Mouse (Mus musculus) limb, embryonic 10.5 days (tissue): ENCODE data around the gene Syn3. TPM values are rescaled to one million over a fixed set of nuclear protein-coding genes. Genes with fewer than 3 reads are reported as not detected.

Source experiments
- DNase-seq: peaks from one replicate; pipeline ENCODE4 v3.0.0-alpha.2; 2017; ENCODE audit warnings: low spot score
- H3K27ac ChIP-seq: fragments of 300-500 bp; sonication (generic); 2 replicates; pipeline ENCODE4 v1.5.1; 2016; ENCODE audit warnings: mild to moderate bottlenecking
- H3K27me3 ChIP-seq: fragments of 300-500 bp; sonication (generic); 2 replicates; pipeline ENCODE4 v1.6.1; 2016; ENCODE audit warnings: low read depth, mild to moderate bottlenecking; ENCODE audit not compliant: poor library complexity, severe bottlenecking
- H3K36me3 ChIP-seq: fragments of 300-500 bp; sonication (generic); 2 replicates; pipeline ENCODE4 v1.6.1; 2016; ENCODE audit warnings: mild to moderate bottlenecking, moderate library complexity
- H3K4me1 ChIP-seq: fragments of 300-500 bp; sonication (generic); 2 replicates; pipeline ENCODE4 v1.6.1; 2016
- H3K4me3 ChIP-seq: fragments of 300-500 bp; sonication (generic); 2 replicates; pipeline ENCODE4 v1.5.1; 2016; ENCODE audit warnings: mild to moderate bottlenecking, moderate library complexity
- H3K9me3 ChIP-seq: fragments of 300-500 bp; sonication (generic); replicated peaks from 2 replicates; pipeline ENCODE4 v1.6.1; 2016; ENCODE audit warnings: mild to moderate bottlenecking
- WGBS: fragments of 180-500 bp; shearing (Covaris S2); methylation state at CpG from one replicate; pipeline ENCODE4 v1.1.7; 2016; 5-methylcytosine and 5-hydroxymethylcytosine counted together
- polyA plus RNA-seq: library from polyadenylated mRNA; unstranded; fragments of >200 nt; fragmentation: Nextera tagmentation; extraction: Ambion mirVana; gene quantifications from 2 replicates; pipeline ENCODE4 v1.2.1, GENCODE M21; 2016

Gene Syn3
- polyA plus RNA-seq, 1 experiment from 2014 or later, result 3.6 TPM

GRCm38 (mm10) chr10:86203175-86203574 is 295.5 kb downstream of the Syn3 start:
- Histone ChIP-seq H3K4me1 (no peaks in the 10 kb centered on the region), H3K27me3 (no peaks in the 10 kb centered on the region), H3K36me3 (no peaks in the 10 kb centered on the region), H3K27ac (no peak overlapping the region), H3K9me3 (no peaks in the 10 kb centered on the region), H3K4me3 (no peak overlapping the region)
- no peak for DNase-seq
- WGBS, result 90% methylated on average over 6 of the region's 6 CpGs

DNA sequence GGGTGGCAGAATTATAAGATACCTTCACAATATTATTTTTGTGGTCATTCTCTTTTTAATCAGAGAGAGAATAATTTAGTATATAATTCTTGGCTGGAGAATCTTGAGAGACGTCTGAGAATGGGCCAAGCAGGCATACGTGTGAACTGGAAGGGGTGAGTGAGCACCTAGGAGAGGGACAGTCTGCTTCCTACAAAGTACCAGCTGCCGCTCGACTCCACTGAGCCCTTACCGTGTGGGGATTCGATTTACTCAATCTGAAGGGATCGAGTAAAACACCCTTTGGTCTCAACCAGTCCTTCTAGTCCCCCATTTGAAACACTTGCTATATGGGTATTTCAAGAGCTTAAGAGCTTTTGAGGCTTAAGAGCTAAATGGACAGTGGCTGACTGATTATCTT is 296.9 kb downstream of the Syn3 start:
- H3K4me3 ChIP-seq, result no peak overlapping the region
- no peak for DNase-seq
- WGBS, result 83% methylated on average over 7 of the region's 7 CpGs

DNA sequence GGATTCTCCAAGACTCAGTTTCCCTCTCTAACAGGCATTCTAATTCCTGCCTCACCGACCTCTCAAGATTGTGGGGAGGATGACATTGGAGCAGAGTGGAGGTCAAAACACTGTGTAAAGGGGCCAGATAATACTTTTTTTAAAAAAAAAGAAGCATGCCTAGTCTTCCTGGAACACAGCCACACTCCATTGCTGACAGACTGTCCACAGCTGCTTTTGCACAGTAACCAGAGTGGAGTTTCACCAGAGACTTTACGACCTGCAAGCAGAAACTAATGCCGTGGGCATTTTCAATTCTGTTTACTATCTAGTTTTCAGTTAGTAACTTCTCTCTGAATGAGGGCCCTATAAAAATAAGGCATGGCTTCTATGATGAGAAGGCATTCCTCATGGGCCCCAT is 297.7 kb downstream of the Syn3 start:
- Histone ChIP-seq H3K27me3 (no peaks in the 10 kb centered on the region), H3K4me3 (no peak overlapping the region), H3K27ac (no peak overlapping the region), H3K4me1 (no peaks in the 10 kb centered on the region), H3K9me3 (no peaks in the 10 kb centered on the region), H3K36me3 (no peaks in the 10 kb centered on the region)
- WGBS, result 84% methylated on average over 3 of the region's 3 CpGs
- no peak for DNase-seq

More for the DNA sequence above, 296.9 kb downstream of the Syn3 start:
- Histone ChIP-seq H3K9me3 (no peaks in the 10 kb centered on the region), H3K36me3 (no peaks in the 10 kb centered on the region), H3K27ac (no peak overlapping the region), H3K4me1 (no peaks in the 10 kb centered on the region), H3K27me3 (no peaks in the 10 kb centered on the region)

GRCm38 (mm10) chr10:86196414-86197025 is 302.2 kb downstream of the Syn3 start:
- Histone ChIP-seq H3K4me3 (no peak overlapping the region), H3K36me3 (no peaks in the 10 kb centered on the region), H3K27me3 (no peaks in the 10 kb centered on the region), H3K4me1 (no peaks in the 10 kb centered on the region), H3K27ac (no peak overlapping the region), H3K9me3 (no peaks in the 10 kb centered on the region)
- DNase-seq, result no peak
- 83% methylated on average over 3 of the region's 3 CpGs for WGBS

GRCm38 (mm10) chr10:86194722-86195121 is 304.0 kb downstream of the Syn3 start:
- 70% methylated on average over 4 of the region's 4 CpGs for WGBS

DNA sequence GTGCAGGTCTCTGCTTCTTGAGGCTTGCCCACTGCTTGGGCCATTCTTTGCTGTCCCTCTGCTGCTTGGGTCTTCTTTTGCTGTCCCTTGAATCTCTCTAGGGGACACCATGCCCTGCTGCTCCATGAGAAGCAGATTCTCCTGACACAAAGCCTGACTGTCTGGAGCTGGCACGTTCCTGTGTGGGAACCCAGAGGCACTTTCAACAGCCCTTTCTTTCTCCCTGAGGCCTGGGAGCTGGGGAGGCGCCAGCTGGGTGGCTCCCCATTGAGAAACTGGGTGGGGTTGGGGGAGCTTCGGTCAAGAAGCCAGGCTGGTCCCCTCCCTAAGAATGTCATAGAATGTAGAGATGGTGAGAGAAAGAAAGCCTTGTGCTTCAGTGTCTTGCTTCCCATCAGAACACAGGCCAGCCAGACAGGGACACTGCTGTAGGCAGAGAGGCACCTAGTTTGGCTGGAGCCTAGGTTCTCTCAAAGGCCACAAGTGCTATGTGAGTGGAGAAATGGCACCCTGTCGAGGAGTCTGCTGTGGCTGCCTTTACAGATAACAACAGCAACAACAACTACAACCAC is 304.7 kb downstream of the Syn3 start:
- Histone ChIP-seq H3K4me3 (no peak overlapping the region), H3K27ac (0 out of 2 replicates have a peak overlapping the region, but pooled peaks have one; percentile 51), H3K27me3 (no peaks in the 10 kb centered on the region), H3K36me3 (no peaks in the 10 kb centered on the region), H3K4me1 (no peaks in the 10 kb centered on the region), H3K9me3 (no peaks in the 10 kb centered on the region)
- 64% methylated on average over 4 of the region's 4 CpGs for WGBS
- no peak for DNase-seq

More at GRCm38 (mm10) chr10:86194722-86195121, 304.0 kb downstream of the Syn3 start:
- H3K27ac ChIP-seq, result 0 out of 2 replicates have a peak overlapping the region, but pooled peaks have one; percentile 51
- H3K36me3 ChIP-seq, result no peaks in the 10 kb centered on the region
- no peaks in the 10 kb centered on the region for H3K9me3 ChIP-seq
- H3K4me3 ChIP-seq, result no peak overlapping the region
- H3K4me1 ChIP-seq, result no peaks in the 10 kb centered on the region
- no peaks in the 10 kb centered on the region for H3K27me3 ChIP-seq
- DNase-seq, result no peak

DNA sequence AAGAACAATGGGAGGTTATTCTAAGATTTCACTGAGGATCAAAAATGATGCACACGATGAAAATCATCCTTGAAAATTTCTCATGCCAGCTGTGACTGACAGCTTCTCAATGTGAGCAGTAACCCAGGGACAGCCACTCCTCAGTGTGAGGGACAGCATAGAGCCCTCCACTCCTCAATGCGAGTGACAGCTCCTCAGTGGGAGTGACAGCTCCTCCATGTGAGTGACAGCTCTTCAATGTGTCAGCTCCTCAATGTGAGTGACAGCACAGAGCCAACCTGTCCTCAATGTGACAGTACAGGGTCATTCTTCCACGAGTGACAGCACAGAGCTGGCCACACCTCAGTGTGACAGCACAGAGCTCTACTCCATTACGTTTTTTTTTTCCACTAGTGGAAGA is 310.1 kb downstream of the Syn3 start:
- no peaks in the 10 kb centered on the region for H3K9me3 ChIP-seq
- no peak overlapping the region for H3K27ac ChIP-seq
- H3K4me1 ChIP-seq, result peaks cover 4% of the 10 kb centered on the region
- no peak overlapping the region for H3K4me3 ChIP-seq
- no peaks in the 10 kb centered on the region for H3K27me3 ChIP-seq
- no peak for DNase-seq
- 85% methylated on average over 4 of the region's 4 CpGs for WGBS
- H3K36me3 ChIP-seq, result no peaks in the 10 kb centered on the region

- DNase-seq, result no peak
- Histone ChIP-seq H3K36me3 (no peaks in the 10 kb centered on the region), H3K27ac (no peak overlapping the region), H3K4me1 (peaks cover 12% of the 10 kb centered on the region), H3K4me3 (no peak overlapping the region), H3K9me3 (no peaks in the 10 kb centered on the region), H3K27me3 (no peaks in the 10 kb centered on the region)
- WGBS, result 91% methylated on average over 5 of the region's 5 CpGs
Observed at GRCm38 (mm10) chr10:86187881-86188280, 310.8 kb downstream of the Syn3 start.

DNA sequence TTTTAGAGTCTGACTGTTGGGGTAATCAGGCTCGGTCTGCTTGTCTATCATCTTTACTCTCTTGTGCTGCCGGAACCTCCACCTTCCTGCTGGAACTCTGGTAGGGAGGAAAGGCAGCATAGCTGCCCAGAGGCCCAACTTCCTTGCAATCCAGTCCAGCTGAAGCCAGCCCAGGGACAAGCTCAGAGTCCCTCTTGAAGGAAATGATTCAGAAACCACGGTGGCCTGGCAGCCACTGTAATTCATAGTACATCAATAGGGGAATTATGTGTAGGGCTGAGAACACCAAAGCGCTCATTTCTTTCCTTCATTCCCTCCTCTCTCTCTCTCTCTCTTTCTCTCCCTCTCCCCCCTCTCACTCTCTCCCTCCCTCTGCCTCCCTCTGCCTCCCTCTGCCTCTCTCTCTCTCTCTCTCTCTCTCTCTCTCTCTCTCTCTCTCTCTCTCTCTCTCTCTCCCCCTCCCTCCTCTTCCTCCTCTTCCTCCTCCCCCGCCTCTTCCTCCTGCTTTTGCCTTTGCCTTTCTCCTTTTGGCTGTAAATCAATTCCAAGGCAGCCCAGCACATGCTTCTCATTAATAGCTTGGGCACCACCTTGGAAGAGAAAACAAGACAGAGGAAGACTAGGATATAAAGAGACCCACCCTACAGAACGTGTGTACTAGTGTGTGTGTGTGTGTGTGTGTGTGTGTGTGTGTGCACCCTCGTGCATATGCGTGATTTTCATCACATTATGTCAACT is 315.4 kb downstream of the Syn3 start:
- Histone ChIP-seq H3K4me3 (no peak overlapping the region), H3K27me3 (no peaks in the 10 kb centered on the region), H3K4me1 (peaks cover 19% of the 10 kb centered on the region), H3K36me3 (no peaks in the 10 kb centered on the region), H3K9me3 (no peaks in the 10 kb centered on the region), H3K27ac (peak overlapping the region; percentile 80)
- peak; percentile 49 for DNase-seq
- 49% methylated on average over 8 of the region's 8 CpGs for WGBS

DNA sequence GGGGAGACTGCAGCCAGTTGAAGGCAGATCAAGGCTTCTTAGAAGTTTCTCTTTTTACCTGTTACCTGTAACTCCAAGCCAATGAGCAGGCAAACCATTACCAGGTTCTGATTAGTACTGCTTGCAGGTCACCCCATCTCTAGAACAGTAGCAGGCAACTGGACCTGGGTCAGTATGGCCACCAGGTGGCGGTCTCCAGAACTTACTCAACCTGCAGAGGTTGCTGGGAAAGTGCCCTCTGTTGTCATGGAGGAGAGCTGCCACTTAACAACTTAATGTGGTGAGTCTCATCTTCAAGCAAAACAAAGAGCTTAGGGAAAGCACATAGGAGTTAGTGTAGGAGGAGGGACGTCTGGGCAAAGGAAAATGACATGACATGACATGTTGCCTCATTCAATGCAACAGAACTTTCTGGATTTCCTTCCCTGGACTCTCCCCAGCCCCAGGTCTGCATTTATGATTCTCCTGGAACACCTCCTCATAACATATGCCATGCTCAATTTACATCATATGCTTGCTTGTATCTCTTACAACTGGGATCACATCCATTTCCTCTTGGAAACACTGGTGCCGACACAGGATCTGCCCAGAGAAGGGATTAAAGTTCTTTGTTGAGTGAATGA is 316.4 kb downstream of the Syn3 start:
- WGBS, result 49% methylated on average over 3 of the region's 3 CpGs
- Histone ChIP-seq H3K27me3 (no peaks in the 10 kb centered on the region), H3K27ac (peak overlapping the region; percentile 80; the same call in 1 of the 2 replicates), H3K4me1 (peaks cover 19% of the 10 kb centered on the region), H3K9me3 (no peaks in the 10 kb centered on the region), H3K36me3 (no peaks in the 10 kb centered on the region), H3K4me3 (no peak overlapping the region)
- peak; percentile 66 for DNase-seq

DNA sequence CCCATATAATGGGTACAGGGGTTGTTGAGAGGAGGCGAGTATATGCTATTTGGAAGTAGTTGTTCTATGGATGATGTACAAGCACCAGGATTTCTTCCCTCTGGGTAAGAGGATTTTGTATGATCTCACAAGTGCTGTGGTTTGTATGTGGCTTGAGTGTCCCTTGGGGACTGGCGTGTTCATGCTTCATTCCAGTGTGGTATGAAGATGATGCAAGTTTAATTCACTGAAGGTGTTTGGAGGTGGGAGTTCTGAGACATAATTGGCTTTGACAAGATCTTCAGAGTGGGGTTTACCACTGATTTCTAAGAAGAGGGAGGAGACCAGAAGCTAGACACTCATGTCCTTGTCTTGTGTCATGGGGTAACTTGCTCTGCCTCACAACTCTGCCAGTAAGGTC is 322.3 kb downstream of the Syn3 start:
- Histone ChIP-seq H3K27me3 (no peaks in the 10 kb centered on the region), H3K36me3 (no peaks in the 10 kb centered on the region), H3K9me3 (no peaks in the 10 kb centered on the region), H3K4me3 (no peak overlapping the region), H3K27ac (no peak overlapping the region), H3K4me1 (no peaks in the 10 kb centered on the region)
- 94% methylated on average over 2 of the region's 2 CpGs for WGBS
- no peak for DNase-seq

DNA sequence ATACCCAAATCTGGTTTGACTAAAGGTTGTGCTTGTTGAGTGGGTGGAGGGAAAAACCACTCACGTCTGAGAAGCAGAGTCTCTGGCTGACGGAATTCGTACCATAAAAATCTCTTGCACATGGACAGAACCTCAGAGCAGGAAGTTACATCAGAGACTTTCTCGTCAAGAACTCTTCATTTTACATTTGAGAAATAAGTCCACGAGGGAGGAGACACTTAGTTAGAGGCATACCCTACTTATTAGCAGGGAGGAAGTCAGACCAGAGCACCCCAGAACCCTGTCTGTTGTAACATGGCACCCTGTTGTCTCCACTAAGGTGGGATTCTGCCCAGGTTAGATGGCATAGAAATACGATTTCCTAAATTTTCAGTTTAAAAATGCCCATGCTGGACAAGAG is 324.7 kb downstream of the Syn3 start:
- no peaks in the 10 kb centered on the region for H3K4me1 ChIP-seq
- 87% methylated on average over 6 of the region's 6 CpGs for WGBS
- no peaks in the 10 kb centered on the region for H3K27me3 ChIP-seq
- no peaks in the 10 kb centered on the region for H3K9me3 ChIP-seq
- DNase-seq, result no peak
- no peak overlapping the region for H3K27ac ChIP-seq
- no peaks in the 10 kb centered on the region for H3K36me3 ChIP-seq
- H3K4me3 ChIP-seq, result no peak overlapping the region

DNA sequence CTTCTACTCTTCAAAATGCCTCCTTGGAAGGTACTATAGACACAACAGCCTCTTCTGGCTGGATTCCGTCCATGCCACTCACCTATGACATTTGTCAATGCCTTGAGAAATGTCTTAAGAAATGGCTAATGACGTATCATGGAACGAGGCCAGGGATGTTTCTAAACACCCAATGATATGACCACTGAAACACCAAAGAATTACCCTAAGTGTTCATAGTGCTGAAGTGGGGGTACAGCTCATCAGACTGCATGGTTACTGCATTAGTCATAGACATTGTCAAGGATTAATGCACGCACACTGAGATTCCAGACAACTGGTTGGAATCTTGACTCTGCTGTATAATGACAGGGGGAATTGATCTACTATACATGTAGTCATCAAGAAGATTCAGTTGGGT is 325.4 kb downstream of the Syn3 start:
- H3K4me3 ChIP-seq, result no peak overlapping the region
- H3K4me1 ChIP-seq, result no peaks in the 10 kb centered on the region
- H3K9me3 ChIP-seq, result no peaks in the 10 kb centered on the region
- no peaks in the 10 kb centered on the region for H3K27me3 ChIP-seq
- WGBS, result 93% methylated on average over 4 of the region's 4 CpGs
- no peaks in the 10 kb centered on the region for H3K36me3 ChIP-seq
- H3K27ac ChIP-seq, result no peak overlapping the region
- no peak for DNase-seq
